Mouse (Mus musculus) gastrocnemius, postnatal 4 days (tissue): Measurements from ENCODE around the gene Wdpcp. TPM values are rescaled to one million over a fixed set of nuclear protein-coding genes. Genes with fewer than 3 reads are reported as not detected.

Experiments used
- DNase-seq, 2 experiments: peaks; one replicate each; pipeline ENCODE4 v3.0.0; 2021 to 2022; ENCODE audit warnings: low spot score in 2 of 2, mixed read lengths in 2 of 2
- microRNA-seq: library from miRNA; unstranded; fragments of <30 nt; microRNA quantifications from one replicate; pipeline ENCODE4 v1.2.0, GENCODE M21; 2021
- total RNA-seq, 2 experiments: library from RNA; stranded (reverse); gene quantifications; 2 replicates each; pipeline ENCODE4 v1.2.3; 2021

The Wdpcp gene
- total RNA-seq, 2 experiments from 2014 or later, result 5.4 to 7.5 TPM

- DNase-seq, result no peak
These were observed 157.9 kb downstream of the Wdpcp start for GRCm38 (mm10) chr11:21729961-21730360.

- no peak for DNase-seq
These were observed 163.2 kb downstream of the Wdpcp start for GRCm38 (mm10) chr11:21735272-21735671.

GRCm38 (mm10) chr11:21749487-21749886 lies 177.5 kb downstream of the Wdpcp start:
- DNase-seq, result no peak

GRCm38 (mm10) chr11:21763201-21763600 lies 191.2 kb downstream of the Wdpcp start:
- DNase-seq, result no peak

GRCm38 (mm10) chr11:21788831-21789230 lies 216.8 kb downstream of the Wdpcp start:
- DNase-seq, result no peak

- DNase-seq, result no peak
These were observed 252.9 kb downstream of the Wdpcp start for GRCm38 (mm10) chr11:21824941-21825340.

GRCm38 (mm10) chr11:21826521-21826920 lies 254.5 kb downstream of the Wdpcp start:
- DNase-seq, result no peak

- no peak for DNase-seq
These were observed 275.0 kb downstream of the Wdpcp start for GRCm38 (mm10) chr11:21847040-21847439.

GRCm38 (mm10) chr11:21864000-21864399 lies 292.0 kb downstream of the Wdpcp start:
- DNase-seq, result no peak

- DNase-seq, result no peak
These were observed 292.5 kb downstream of the Wdpcp start for GRCm38 (mm10) chr11:21864516-21864915.

- DNase-seq, result no peak
These were observed 296.6 kb downstream of the Wdpcp start for GRCm38 (mm10) chr11:21868675-21869074.

- no peak for DNase-seq
These were observed 298.8 kb downstream of the Wdpcp start for GRCm38 (mm10) chr11:21870863-21871262.

GRCm38 (mm10) chr11:21871728-21872127 lies 299.7 kb downstream of the Wdpcp start:
- DNase-seq, result no peak

GRCm38 (mm10) chr11:21875077-21875476 lies 303.0 kb downstream of the Wdpcp start:
- no peak for DNase-seq

GRCm38 (mm10) chr11:21894696-21895095 lies 322.7 kb downstream of the Wdpcp start:
- DNase-seq, result no peak

- DNase-seq, result no peak
These were observed 350.5 kb downstream of the Wdpcp start for GRCm38 (mm10) chr11:21922531-21922930.

Small RNAs within 50 kb of the gene (microRNA-seq; reads per million reads assigned to microRNA genes)
- not detected for gene Gm22990

Other genes starting within 250 kb of the Wdpcp start
- 100 to 1,000 TPM; 285 to 289 TPM for gene Ugp2, start 201.0 kb upstream of the Wdpcp start, total RNA-seq
- 100 to 1,000 TPM; 397 to 426 TPM for gene Mdh1, start 132 bp downstream of the Wdpcp start, total RNA-seq